Mouse (Mus musculus) midbrain, embryonic 12.5 days (tissue): Measurements from ENCODE around the gene B830017H08Rik. TPM values are rescaled to one million over a fixed set of nuclear protein-coding genes. Genes with fewer than 3 reads are reported as not detected.

Experiments used
- ATAC-seq: fragments of 200-750 bp; cut with Nextera tagmentation; 2 replicates; pipeline ENCODE4 v1.8.0; 2017; ENCODE audit warnings: low read depth, moderate TSS enrichment, moderate library complexity; ENCODE audit not compliant: low FRiP score
- H3K27ac ChIP-seq: fragments of 300-500 bp; sonication (generic); replicated peaks from 2 replicates; pipeline ENCODE4 v1.5.1; 2016; ENCODE audit warnings: mild to moderate bottlenecking
- H3K27me3 ChIP-seq: fragments of 300-500 bp; sonication (generic); 2 replicates; pipeline ENCODE4 v1.6.1; 2016; ENCODE audit warnings: mild to moderate bottlenecking
- H3K36me3 ChIP-seq: fragments of 300-500 bp; sonication (generic); 2 replicates; pipeline ENCODE4 v1.6.1; 2016
- H3K4me1 ChIP-seq: fragments of 300-500 bp; sonication (generic); 2 replicates; pipeline ENCODE4 v1.6.1; 2016
- H3K4me2 ChIP-seq: fragments of 300-500 bp; sonication (generic); replicated peaks from 2 replicates; pipeline ENCODE4 v1.6.1; 2016; ENCODE audit warnings: mild to moderate bottlenecking, moderate library complexity
- H3K4me3 ChIP-seq: fragments of 300-500 bp; sonication (generic); 2 replicates; pipeline ENCODE4 v1.5.1; 2016; ENCODE audit warnings: mild to moderate bottlenecking
- H3K9ac ChIP-seq: fragments of 300-500 bp; sonication (generic); replicated peaks from 2 replicates; pipeline ENCODE4 v1.6.1; 2016; ENCODE audit warnings: mild to moderate bottlenecking, moderate library complexity
- H3K9me3 ChIP-seq: fragments of 300-500 bp; sonication (generic); 2 replicates; pipeline ENCODE4 v1.6.1; 2016; ENCODE audit warnings: mild to moderate bottlenecking
- WGBS: fragments of 180-500 bp; shearing (Covaris S2); methylation state at CpG from one replicate; pipeline ENCODE4 v1.1.7; 2016; 5-methylcytosine and 5-hydroxymethylcytosine counted together
- polyA plus RNA-seq: library from polyadenylated mRNA; unstranded; fragments of >200 nt; fragmentation: Nextera tagmentation; extraction: Ambion mirVana; gene quantifications from 2 replicates; pipeline ENCODE4 v1.2.1, GENCODE M21; 2016

The B830017H08Rik gene
- polyA plus RNA-seq = 0.45 and 0.55 TPM in 2 replicates

DNA sequence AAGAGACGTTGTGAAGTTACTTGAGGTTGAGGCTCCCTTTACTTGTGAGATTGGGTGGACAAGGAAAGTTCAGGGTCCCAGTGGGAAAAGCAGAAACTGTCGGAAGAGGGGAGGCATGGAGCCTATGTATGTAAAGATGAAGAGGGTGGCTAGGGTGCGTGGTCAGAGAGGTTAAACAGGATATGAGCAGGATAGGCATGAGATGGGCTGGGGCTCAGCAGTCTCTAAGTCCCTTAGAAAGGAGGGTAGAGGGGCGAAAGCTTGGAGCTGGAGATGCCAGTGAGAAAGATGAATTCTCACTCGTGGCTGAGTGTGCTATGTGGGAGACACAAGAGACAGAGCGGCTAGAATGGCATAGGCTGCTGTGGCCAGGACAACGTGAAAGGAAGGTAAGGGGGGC is at the start of gene B830017H08Rik:
B830017H08Rik (plus strand) TSS at position 301 of the 400 bp plus-strand sequence.
- peaks cover 12% of the 10 kb centered on the region for H3K4me1 ChIP-seq
- H3K27me3 ChIP-seq = peaks cover 86% of the 10 kb centered on the region
- peak within 1 kb of the TSS; percentile 68 for H3K9ac ChIP-seq
- peak within 1 kb of the TSS; percentile 62 for H3K4me3 ChIP-seq
- peak within 1 kb of the TSS; percentile 92 for H3K4me2 ChIP-seq
- H3K36me3 ChIP-seq = no peaks in the 10 kb centered on the region
- H3K27ac ChIP-seq = peak within 1 kb of the TSS; percentile 60
- no peak for ATAC-seq
- H3K9me3 ChIP-seq = no peaks in the 10 kb centered on the region
- 21% methylated on average over 7 of the region's 7 CpGs for WGBS

DNA sequence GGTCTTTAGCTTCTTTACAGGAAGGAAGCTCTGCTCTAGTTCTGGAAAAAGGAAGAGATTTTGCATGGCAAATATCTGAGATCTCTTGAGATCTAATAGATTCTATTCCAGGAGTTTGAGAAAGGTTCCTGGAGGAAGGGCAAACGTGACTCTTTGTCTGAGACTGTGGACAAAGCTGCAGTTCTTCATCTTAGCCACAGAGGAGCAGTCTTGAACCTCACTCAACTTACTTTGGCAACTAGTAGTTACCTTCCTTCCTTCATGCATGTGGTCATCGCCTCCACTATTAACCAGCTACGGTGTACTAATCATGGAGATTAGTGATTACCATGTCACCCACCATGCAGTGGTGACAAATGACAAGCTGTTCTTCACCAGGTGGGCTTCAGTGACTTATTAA is 47.6 kb upstream of the B830017H08Rik start:
- H3K27ac ChIP-seq = no peak overlapping the region
- H3K4me2 ChIP-seq = no peak overlapping the region
- ATAC-seq = no peak
- no peaks in the 10 kb centered on the region for H3K27me3 ChIP-seq
- no peak overlapping the region for H3K9ac ChIP-seq
- 67% methylated on average over 3 of the region's 3 CpGs for WGBS
- H3K9me3 ChIP-seq = no peaks in the 10 kb centered on the region
- no peaks in the 10 kb centered on the region for H3K4me1 ChIP-seq
- no peak overlapping the region for H3K4me3 ChIP-seq
- peaks cover 76% of the 10 kb centered on the region for H3K36me3 ChIP-seq

DNA sequence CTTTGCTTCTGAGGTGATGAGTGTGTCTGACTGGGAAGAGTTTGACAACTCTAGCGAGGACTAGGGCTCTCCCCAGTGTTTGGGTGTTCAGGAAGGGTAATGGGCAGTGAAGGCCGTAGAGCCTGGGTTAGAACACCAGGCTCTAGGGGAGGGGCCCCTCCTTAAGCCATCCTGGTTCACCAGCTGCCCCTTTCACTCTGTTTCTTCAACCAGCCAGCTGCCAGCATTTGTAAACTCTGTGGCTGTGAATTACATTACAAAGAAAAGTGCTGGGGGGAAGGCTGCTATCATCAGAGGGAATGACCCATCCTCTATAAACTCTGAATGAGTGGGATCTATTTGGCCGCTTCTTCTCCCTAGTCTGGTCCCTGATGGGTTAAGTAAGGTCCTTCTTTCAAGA is 40.2 kb upstream of the B830017H08Rik start:
- ATAC-seq = no peak
- no peak overlapping the region for H3K27ac ChIP-seq
- H3K4me1 ChIP-seq = peaks cover 12% of the 10 kb centered on the region
- no peak overlapping the region for H3K9ac ChIP-seq
- no peak overlapping the region for H3K4me2 ChIP-seq
- no peaks in the 10 kb centered on the region for H3K9me3 ChIP-seq
- 68% methylated on average over 3 of the region's 3 CpGs for WGBS
- H3K27me3 ChIP-seq = peaks cover 38% of the 10 kb centered on the region
- H3K36me3 ChIP-seq = peaks cover 50% of the 10 kb centered on the region
- no peak overlapping the region for H3K4me3 ChIP-seq

- Histone ChIP-seq H3K9ac (no peak overlapping the region), H3K27ac (no peak overlapping the region), H3K9me3 (no peaks in the 10 kb centered on the region), H3K4me2 (no peak overlapping the region), H3K27me3 (peaks cover 51% of the 10 kb centered on the region), H3K4me1 (peaks cover 22% of the 10 kb centered on the region), H3K4me3 (no peak overlapping the region), H3K36me3 (peaks cover 37% of the 10 kb centered on the region)
- no peak for ATAC-seq
- WGBS = 92% methylated on average over 4 of the region's 4 CpGs
Measured at GRCm38 (mm10) chr16:17794047-17794446, 38.9 kb upstream of the B830017H08Rik start.

DNA sequence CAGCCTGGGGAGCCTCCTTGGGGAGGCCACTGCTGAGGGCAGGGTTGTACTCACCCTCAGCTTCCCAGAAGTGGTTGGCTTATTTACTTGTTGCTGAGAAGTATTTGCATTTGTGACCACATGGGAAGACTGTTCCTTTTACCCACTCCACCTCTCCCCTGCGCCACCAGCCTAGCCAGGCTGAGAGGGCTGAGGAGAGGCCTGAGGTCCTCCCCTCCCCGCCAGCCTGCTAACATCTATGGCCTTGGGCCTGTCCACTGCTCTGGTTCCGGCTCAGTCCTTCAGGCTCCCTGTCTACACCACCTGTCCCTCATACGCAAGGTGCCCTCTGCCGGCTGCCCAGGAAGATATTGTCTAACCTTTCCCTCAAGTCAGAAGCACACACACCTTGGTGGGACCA is 37.3 kb upstream of the B830017H08Rik start:
- Histone ChIP-seq H3K4me3 (no peak overlapping the region), H3K4me2 (no peak overlapping the region), H3K27ac (no peak overlapping the region), H3K27me3 (peaks cover 67% of the 10 kb centered on the region), H3K9ac (no peak overlapping the region), H3K9me3 (no peaks in the 10 kb centered on the region), H3K36me3 (peaks cover 21% of the 10 kb centered on the region), H3K4me1 (peaks cover 22% of the 10 kb centered on the region)
- ATAC-seq = no peak
- WGBS = 60% methylated on average over 5 of the region's 5 CpGs

DNA sequence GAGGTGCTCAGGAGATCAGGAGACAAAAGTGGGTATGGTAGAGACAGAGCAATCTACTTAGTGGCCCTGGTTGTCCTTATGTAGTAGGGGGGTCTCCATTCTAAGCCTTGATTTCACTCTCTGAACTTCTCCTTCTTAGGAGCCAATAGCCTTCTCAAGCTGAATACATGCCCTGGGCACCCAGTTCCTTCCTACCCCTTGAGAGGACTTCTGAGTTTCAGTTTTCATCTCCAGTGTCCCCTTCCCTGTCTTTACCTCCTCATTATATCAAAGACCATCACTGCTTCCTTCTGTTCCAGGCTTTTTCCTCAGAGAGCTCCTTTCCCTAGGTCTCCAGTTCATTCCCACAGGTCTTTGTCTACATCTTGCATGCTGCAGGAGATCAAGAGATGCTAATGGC is 36.4 kb upstream of the B830017H08Rik start:
- Histone ChIP-seq H3K4me3 (peak overlapping the region; percentile 53), H3K4me2 (peak overlapping the region; percentile 88), H3K4me1 (peaks cover 22% of the 10 kb centered on the region), H3K9me3 (no peaks in the 10 kb centered on the region), H3K27ac (no peak overlapping the region), H3K9ac (peak overlapping the region; percentile 68; the same call in 1 of the 2 replicates), H3K36me3 (peaks cover 16% of the 10 kb centered on the region), H3K27me3 (peaks cover 76% of the 10 kb centered on the region)
- no peak for ATAC-seq

DNA sequence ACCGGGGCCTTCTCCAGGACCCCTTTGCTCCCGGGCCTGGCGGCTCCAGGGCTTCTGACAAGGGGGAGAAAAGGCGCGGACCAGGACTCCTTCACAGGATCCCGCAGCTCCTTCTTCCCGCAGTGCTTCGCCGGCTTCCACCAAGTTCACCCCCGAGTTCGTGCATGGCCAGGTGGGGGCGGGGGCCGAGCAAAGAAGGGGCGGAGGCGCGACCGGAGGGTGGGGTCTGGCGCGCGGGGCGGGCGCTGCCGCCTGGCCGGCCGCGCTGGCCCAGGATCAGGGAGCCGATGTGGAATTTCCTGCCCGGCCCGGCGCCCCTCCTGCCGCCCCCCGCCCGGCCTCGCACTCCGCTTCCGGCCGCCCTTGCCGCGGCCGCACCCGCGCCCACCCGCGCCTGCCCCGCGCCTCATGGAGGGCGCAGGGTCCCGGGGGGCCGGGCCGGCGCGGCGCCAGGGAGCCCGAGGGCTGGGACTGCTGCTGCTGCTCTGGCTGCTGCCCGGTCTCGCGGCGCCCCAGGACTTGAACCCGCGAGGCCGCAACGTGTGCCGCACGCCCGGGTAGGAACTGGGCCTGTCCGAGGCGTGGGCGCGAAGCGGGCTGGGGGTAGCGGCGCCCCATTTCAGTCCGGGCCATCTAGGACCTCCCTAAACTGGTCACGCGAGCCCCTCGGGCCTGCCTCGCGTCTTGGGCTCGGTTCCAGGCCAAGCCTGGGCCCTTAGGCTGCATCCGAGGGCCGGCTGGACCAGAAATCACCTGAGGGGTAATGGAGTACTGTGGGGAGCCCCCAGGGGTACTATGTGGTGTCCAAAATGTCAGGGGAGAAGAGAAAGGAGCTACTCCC is 35.7 kb upstream of the B830017H08Rik start, which contains the start of gene Scarf2:
Scarf2 (plus strand) TSS at position 312 of the 841 bp plus-strand sequence.
- Histone ChIP-seq H3K9me3 (no peaks in the 10 kb centered on the region), H3K27ac (0 out of 2 replicates have a peak within 1 kb of the TSS, but pooled peaks have one; percentile 25), H3K4me3 (peak within 1 kb of the TSS; percentile 53), H3K4me2 (peak within 1 kb of the TSS; percentile 88), H3K27me3 (peaks cover 82% of the 10 kb centered on the region), H3K36me3 (peaks cover 9% of the 10 kb centered on the region), H3K9ac (peak within 1 kb of the TSS; percentile 68), H3K4me1 (peaks cover 22% of the 10 kb centered on the region)
- WGBS = 2% methylated on average over 57 of the region's 81 CpGs
- peak; percentile 21; the same call in 1 of the 2 replicates for ATAC-seq

DNA sequence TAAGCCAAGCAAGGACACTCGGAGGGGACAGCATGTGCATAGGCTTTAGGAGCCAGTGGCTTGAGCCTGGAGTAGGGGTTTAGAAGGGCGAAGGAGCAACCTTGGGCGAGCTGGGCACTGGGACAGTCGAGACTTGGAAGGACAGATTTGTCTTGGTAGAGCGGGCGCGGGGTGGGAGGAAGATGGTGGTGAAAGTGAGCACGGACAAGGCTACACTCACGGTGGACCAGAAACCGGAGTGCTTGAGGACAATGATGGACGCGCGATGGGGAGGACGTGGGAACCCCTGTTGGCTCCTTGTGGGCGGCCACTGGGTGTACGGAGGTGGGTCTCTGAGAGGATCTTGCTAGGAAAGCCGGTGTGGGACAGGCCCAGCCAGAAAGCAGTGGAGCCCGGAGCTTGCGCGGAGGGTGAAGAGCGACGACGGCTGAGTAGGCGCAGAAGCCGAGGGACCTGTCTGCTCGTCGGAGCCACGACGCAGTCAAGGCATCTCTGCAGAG is 35.1 kb upstream of the B830017H08Rik start:
- 4% methylated on average over 29 of the region's 29 CpGs for WGBS
- Histone ChIP-seq H3K9ac (peak overlapping the region; percentile 68), H3K4me1 (peaks cover 27% of the 10 kb centered on the region), H3K4me2 (peak overlapping the region; percentile 88), H3K4me3 (peak overlapping the region; percentile 53), H3K36me3 (peaks cover 2% of the 10 kb centered on the region; the same call in 1 of the 2 replicates), H3K9me3 (no peaks in the 10 kb centered on the region), H3K27me3 (peaks cover 89% of the 10 kb centered on the region), H3K27ac (no peak overlapping the region)
- ATAC-seq = 0 out of 2 replicates have a peak, but pooled peaks have one; percentile 5

DNA sequence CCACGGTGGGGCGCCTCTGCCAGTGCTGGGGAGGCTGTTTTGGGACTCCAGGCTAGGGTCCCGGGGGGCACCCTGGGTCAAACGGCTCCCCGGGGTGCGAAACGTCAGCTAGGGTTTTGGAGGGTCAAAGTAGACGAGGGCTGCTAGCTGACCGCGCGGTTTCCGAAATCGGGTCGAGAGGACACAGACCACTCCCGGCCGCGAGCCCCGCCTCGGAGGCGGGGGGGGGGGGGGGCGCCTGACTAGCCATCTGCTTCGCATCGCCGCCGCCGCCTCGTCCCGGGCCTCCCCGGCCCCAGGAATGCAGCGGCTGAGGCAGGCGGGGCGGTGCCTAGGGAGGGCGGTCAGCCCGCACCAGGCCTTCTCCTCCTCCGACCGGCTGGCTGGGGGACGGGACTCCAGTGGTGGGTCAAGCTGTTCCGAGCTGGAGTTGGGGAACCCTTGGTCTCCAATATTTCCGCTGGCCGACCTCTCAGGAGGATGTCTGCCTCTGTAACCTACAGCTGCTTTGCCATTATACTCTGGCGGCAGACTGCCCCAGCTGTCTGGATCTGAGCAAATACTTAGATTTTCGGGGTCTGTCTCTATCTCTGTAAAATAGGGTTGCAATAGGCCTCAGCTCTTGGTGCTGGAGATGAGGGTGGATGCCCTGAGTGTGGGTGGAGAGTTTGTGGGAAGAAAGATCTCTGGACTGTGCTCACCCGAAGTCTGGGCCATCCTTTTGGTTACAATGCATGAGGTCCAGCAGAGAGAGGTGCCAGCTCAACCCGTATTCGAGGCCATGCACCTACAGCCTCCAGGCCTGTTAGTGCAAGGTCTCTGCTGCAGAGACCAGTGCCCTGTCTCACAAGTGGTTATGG is 34.4 kb upstream of the B830017H08Rik start:
- peak overlapping the region; percentile 28; the same call in 1 of the 2 replicates for H3K9ac ChIP-seq
- WGBS = under 1% methylated on average over 31 of the region's 45 CpGs
- no peak overlapping the region for H3K27ac ChIP-seq
- peaks cover 96% of the 10 kb centered on the region for H3K27me3 ChIP-seq
- H3K4me3 ChIP-seq = peak overlapping the region; percentile 53
- no peaks in the 10 kb centered on the region for H3K9me3 ChIP-seq
- ATAC-seq = peak; percentile 50; the same call in 1 of the 2 replicates
- peak overlapping the region; percentile 88 for H3K4me2 ChIP-seq
- peaks cover 34% of the 10 kb centered on the region for H3K4me1 ChIP-seq
- no peaks in the 10 kb centered on the region for H3K36me3 ChIP-seq

- H3K36me3 ChIP-seq = no peaks in the 10 kb centered on the region
Measured at GRCm38 (mm10) chr16:17799584-17799983, 33.3 kb upstream of the B830017H08Rik start.

DNA sequence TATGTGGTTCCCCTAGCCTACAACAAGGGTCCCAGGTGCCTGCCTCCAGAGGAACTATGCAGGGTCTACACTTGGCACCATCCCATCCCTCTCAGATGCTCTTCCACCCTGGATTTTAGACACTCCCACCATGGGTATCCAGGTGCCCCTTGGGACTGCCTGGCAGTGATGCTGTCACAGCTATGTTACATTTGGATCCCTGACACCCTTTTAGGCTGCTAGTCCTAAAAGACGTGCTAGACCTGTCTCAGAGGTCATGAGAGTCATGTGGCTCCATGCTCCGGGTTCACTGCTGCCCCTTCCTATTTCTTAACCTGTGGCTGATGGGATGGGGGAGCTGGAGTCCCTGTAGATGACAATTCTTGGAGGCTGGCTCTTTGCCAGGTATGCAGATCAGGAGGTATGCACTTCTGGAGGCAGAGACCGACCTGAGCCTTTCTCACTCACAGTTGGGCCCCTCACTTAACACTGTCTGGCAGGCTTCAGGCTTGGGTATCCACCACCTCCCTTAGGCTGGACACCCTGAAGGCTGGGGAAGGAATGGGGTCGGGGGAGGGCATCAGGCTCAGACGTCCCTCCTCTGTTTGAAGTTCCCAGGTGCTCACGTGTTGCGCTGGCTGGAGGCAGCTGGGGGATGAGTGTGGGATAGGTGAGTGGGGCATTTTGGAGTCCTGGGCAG is 31.0 kb upstream of the B830017H08Rik start:
- H3K27ac ChIP-seq = no peak overlapping the region
- peaks cover 54% of the 10 kb centered on the region for H3K4me1 ChIP-seq
- peaks cover 100% of the 10 kb centered on the region for H3K27me3 ChIP-seq
- no peak overlapping the region for H3K9ac ChIP-seq
- no peaks in the 10 kb centered on the region for H3K36me3 ChIP-seq
- no peak for ATAC-seq
- H3K4me3 ChIP-seq = no peak overlapping the region
- 5% methylated on average over 7 of the region's 7 CpGs for WGBS
- H3K4me2 ChIP-seq = no peak overlapping the region
- no peaks in the 10 kb centered on the region for H3K9me3 ChIP-seq

More at GRCm38 (mm10) chr16:17799584-17799983, 33.3 kb upstream of the B830017H08Rik start:
- no peak overlapping the region for H3K4me3 ChIP-seq
- no peaks in the 10 kb centered on the region for H3K9me3 ChIP-seq
- ATAC-seq = no peak
- no peak overlapping the region for H3K4me2 ChIP-seq
- H3K4me1 ChIP-seq = peaks cover 45% of the 10 kb centered on the region
- H3K9ac ChIP-seq = no peak overlapping the region
- H3K27ac ChIP-seq = no peak overlapping the region
- peaks cover 99% of the 10 kb centered on the region for H3K27me3 ChIP-seq
